Mouse (Mus musculus) heart, embryonic 12.5 days (tissue): ENCODE results near the gene Rchy1. TPM values are rescaled to one million over a fixed set of nuclear protein-coding genes. Genes with fewer than 3 reads are reported as not detected.

Source experiments
- ATAC-seq: fragments of 200-750 bp; cut with Nextera tagmentation; 2 replicates; pipeline ENCODE4 v1.8.0; 2017; ENCODE audit warnings: moderate TSS enrichment, moderate library complexity; ENCODE audit not compliant: insufficient number of reproducible peaks, low FRiP score
- H3K27ac ChIP-seq: fragments of 300-500 bp; sonication (generic); 2 replicates; pipeline ENCODE4 v1.5.1; 2016; ENCODE audit warnings: mild to moderate bottlenecking, moderate library complexity; ENCODE audit not compliant: poor library complexity, severe bottlenecking
- H3K27me3 ChIP-seq: fragments of 300-500 bp; sonication (generic); replicated peaks from 2 replicates; pipeline ENCODE4 v1.6.1; 2016; ENCODE audit warnings: mild to moderate bottlenecking, moderate library complexity
- H3K36me3 ChIP-seq: fragments of 300-500 bp; sonication (generic); 2 replicates; pipeline ENCODE4 v1.6.1; 2016; ENCODE audit warnings: mild to moderate bottlenecking, moderate library complexity
- H3K4me1 ChIP-seq: fragments of 300-500 bp; sonication (generic); replicated peaks from 2 replicates; pipeline ENCODE4 v1.6.1; 2016; ENCODE audit warnings: mild to moderate bottlenecking
- H3K4me2 ChIP-seq: fragments of 300-500 bp; sonication (generic); 2 replicates; pipeline ENCODE4 v1.6.1; 2016; ENCODE audit warnings: mild to moderate bottlenecking, moderate library complexity
- H3K4me3 ChIP-seq: fragments of 300-500 bp; sonication (generic); 2 replicates; pipeline ENCODE4 v1.5.1; 2016; ENCODE audit warnings: mild to moderate bottlenecking
- H3K9ac ChIP-seq: fragments of 300-500 bp; sonication (generic); 2 replicates; pipeline ENCODE4 v1.6.1; 2016; ENCODE audit warnings: mild to moderate bottlenecking, moderate library complexity
- H3K9me3 ChIP-seq: fragments of 300-500 bp; sonication (generic); replicated peaks from 2 replicates; pipeline ENCODE4 v1.6.1; 2016; ENCODE audit warnings: mild to moderate bottlenecking, moderate library complexity
- WGBS: fragments of 180-500 bp; shearing (Covaris S2); methylation state at CpG from one replicate; pipeline ENCODE4 v1.1.7; 2016; 5-methylcytosine and 5-hydroxymethylcytosine counted together
- polyA plus RNA-seq: library from polyadenylated mRNA; unstranded; fragments of >200 nt; fragmentation: Nextera tagmentation; extraction: Ambion mirVana; gene quantifications from 2 replicates; pipeline ENCODE4 v1.2.1, GENCODE M21; 2016

The Rchy1 gene
- polyA plus RNA-seq, result 53.5 and 59.6 TPM in 2 replicates

- under 1% methylated on average over 65 of the region's 65 CpGs for WGBS
- ATAC-seq, result peak; percentile 97
- peak within 1 kb of the TSS; percentile 73 for H3K4me2 ChIP-seq
- peak within 1 kb of the TSS; percentile 81 for H3K9ac ChIP-seq
- H3K9me3 ChIP-seq, result no peaks in the 10 kb centered on the region
- no peaks in the 10 kb centered on the region for H3K27me3 ChIP-seq
- H3K27ac ChIP-seq, result peak within 1 kb of the TSS; percentile 98
- H3K4me1 ChIP-seq, result peaks cover 18% of the 10 kb centered on the region
- peak within 1 kb of the TSS; percentile 73 for H3K4me3 ChIP-seq
- H3K36me3 ChIP-seq, result peaks cover 1% of the 10 kb centered on the region
Observed at GRCm38 (mm10) chr5:91962639-91963440, at the start of gene Rchy1. Gene Rchy1 (minus strand): TSS chr5:91963068.

DNA sequence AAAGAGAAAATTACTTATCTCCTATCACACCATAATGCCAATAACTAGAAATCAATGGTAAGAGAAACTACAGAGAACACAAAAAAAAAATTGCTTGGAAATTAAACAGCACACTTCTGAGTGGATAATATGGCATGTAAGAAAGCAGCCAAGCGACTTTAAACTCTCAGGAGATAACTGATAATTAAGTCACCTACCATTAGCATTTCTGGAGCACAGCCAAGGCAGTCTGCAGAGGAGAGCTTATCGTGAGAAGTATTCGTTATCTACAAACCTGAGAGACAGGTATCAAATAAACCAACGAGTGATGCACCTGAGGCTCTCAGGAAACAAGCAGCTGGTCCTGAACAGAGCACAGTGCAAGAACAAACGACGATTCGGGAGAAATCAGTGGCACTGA is 48.9 kb upstream of the Rchy1 start:
- Histone ChIP-seq H3K4me2 (no peak overlapping the region), H3K27ac (no peak overlapping the region), H3K9me3 (no peaks in the 10 kb centered on the region), H3K4me3 (no peak overlapping the region), H3K9ac (no peak overlapping the region), H3K36me3 (no peaks in the 10 kb centered on the region), H3K4me1 (no peaks in the 10 kb centered on the region), H3K27me3 (no peaks in the 10 kb centered on the region)
- no peak for ATAC-seq
- WGBS, result 57% methylated on average over 7 of the region's 7 CpGs

DNA sequence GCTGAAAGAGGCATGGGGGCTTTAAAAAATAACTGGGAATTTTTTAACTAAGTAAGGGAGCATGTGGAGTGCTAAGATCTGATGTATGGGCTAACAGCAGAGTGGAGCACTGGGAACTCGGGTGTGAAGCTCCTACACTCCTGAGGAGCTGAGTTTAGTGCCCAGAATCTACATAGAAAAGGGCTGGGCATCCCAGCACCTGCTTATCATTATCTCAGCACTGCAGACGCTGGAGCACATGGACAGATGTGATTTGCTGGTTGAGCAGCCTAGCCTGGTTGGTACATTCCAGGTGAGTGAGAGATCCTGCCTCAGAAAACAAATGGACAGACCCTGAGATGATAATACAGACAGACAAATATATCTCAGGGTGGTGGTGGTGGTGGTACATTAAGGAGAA is 47.0 kb upstream of the Rchy1 start:
- no peaks in the 10 kb centered on the region for H3K27me3 ChIP-seq
- H3K27ac ChIP-seq, result no peak overlapping the region
- no peak overlapping the region for H3K4me3 ChIP-seq
- no peak overlapping the region for H3K9ac ChIP-seq
- no peak for ATAC-seq
- WGBS, result 31% methylated on average over 2 of the region's 2 CpGs
- H3K9me3 ChIP-seq, result no peaks in the 10 kb centered on the region
- no peaks in the 10 kb centered on the region for H3K36me3 ChIP-seq
- H3K4me2 ChIP-seq, result no peak overlapping the region
- no peaks in the 10 kb centered on the region for H3K4me1 ChIP-seq

DNA sequence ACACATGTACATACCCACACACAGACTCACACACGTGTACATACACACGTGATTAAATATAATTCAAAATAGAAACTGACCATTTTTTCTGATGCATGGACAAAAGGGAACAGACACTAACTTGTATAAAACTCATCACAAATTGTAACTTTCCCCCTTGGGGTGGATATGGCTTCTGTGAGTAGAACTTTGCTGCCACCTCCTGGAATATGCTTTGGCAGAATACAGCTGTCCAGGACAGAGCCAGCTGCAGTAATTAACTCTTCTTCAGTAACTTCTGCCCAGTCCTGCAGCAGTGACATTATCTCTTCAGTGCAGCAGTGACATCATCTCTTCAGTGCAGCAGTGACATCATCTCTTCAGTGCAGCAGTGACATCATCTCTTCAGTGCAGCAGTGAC is 40.1 kb upstream of the Rchy1 start:
- Histone ChIP-seq H3K36me3 (no peaks in the 10 kb centered on the region), H3K4me2 (no peak overlapping the region), H3K27ac (no peak overlapping the region), H3K4me1 (no peaks in the 10 kb centered on the region), H3K9ac (no peak overlapping the region), H3K4me3 (no peak overlapping the region), H3K27me3 (no peaks in the 10 kb centered on the region), H3K9me3 (peaks cover 14% of the 10 kb centered on the region)
- no peak for ATAC-seq
- WGBS, result 60% methylated on average over 2 of the region's 2 CpGs

GRCm38 (mm10) chr5:92000770-92001169 is 37.9 kb upstream of the Rchy1 start:
- Histone ChIP-seq H3K9ac (no peak overlapping the region), H3K36me3 (no peaks in the 10 kb centered on the region), H3K27ac (no peak overlapping the region), H3K4me1 (no peaks in the 10 kb centered on the region), H3K27me3 (no peaks in the 10 kb centered on the region), H3K9me3 (peaks cover 14% of the 10 kb centered on the region), H3K4me2 (no peak overlapping the region), H3K4me3 (no peak overlapping the region)
- ATAC-seq, result no peak
- 46% methylated on average over 2 of the region's 2 CpGs for WGBS

DNA sequence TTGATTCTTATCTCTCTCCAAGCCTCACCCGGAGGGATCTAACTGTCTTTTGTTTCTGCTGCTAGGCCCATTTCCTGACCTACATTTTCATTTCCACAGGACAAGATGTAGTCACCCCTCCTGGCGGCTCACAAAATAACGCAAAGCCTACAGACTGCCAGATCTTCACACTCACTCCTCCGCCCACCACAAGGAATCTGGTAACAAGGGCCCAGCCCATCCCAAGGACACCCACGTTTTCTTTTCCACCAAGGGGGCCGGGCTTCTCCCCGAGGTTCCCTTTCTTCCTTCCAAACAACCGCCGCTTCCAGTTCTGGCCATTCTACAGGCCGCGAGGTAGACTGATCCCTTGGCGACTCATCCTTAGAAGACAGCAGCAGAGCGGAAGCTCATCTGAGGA is 31.7 kb upstream of the Rchy1 start:
- no peaks in the 10 kb centered on the region for H3K36me3 ChIP-seq
- H3K4me3 ChIP-seq, result no peak overlapping the region
- no peak overlapping the region for H3K27ac ChIP-seq
- H3K9ac ChIP-seq, result no peak overlapping the region
- H3K4me1 ChIP-seq, result no peaks in the 10 kb centered on the region
- WGBS, result 46% methylated on average over 13 of the region's 13 CpGs
- H3K27me3 ChIP-seq, result no peaks in the 10 kb centered on the region
- H3K4me2 ChIP-seq, result no peak overlapping the region
- peaks cover 13% of the 10 kb centered on the region for H3K9me3 ChIP-seq
- no peak for ATAC-seq

- Histone ChIP-seq H3K4me1 (no peaks in the 10 kb centered on the region), H3K4me3 (no peak overlapping the region), H3K27me3 (no peaks in the 10 kb centered on the region), H3K27ac (no peak overlapping the region), H3K9me3 (no peaks in the 10 kb centered on the region), H3K9ac (no peak overlapping the region), H3K4me2 (no peak overlapping the region), H3K36me3 (no peaks in the 10 kb centered on the region)
- 92% methylated on average over 2 of the region's 2 CpGs for WGBS
- no peak for ATAC-seq
Observed at GRCm38 (mm10) chr5:91993061-91993460, 30.2 kb upstream of the Rchy1 start.

- Histone ChIP-seq H3K4me1 (no peaks in the 10 kb centered on the region), H3K27ac (no peak overlapping the region), H3K4me3 (no peak overlapping the region), H3K4me2 (no peak overlapping the region), H3K9ac (no peak overlapping the region), H3K9me3 (no peaks in the 10 kb centered on the region), H3K36me3 (no peaks in the 10 kb centered on the region), H3K27me3 (no peaks in the 10 kb centered on the region)
- WGBS, result 76% methylated on average over 6 of the region's 6 CpGs
- ATAC-seq, result no peak
Observed at GRCm38 (mm10) chr5:91991191-91991937, 28.5 kb upstream of the Rchy1 start.

DNA sequence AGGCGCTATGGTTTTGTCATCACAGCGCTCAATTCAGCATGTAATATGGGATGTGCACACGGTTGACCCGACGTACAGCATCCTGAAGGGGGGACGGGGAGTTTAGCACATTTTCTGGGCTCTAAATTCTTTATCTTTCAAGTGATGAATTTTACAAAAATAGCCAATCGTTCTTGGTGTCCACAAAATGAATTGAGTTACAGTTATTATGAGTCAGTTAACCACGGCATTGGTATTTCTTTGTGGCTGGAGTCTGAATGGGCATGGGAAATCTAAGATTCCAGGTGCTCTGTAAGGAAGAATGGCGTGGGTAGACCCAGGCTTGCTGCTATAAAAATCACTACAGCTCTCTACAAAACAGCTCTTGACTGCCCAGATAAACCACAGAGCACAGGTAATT is 26.4 kb upstream of the Rchy1 start:
- Histone ChIP-seq H3K4me1 (no peaks in the 10 kb centered on the region), H3K36me3 (no peaks in the 10 kb centered on the region), H3K4me2 (no peak overlapping the region), H3K27ac (no peak overlapping the region), H3K9me3 (no peaks in the 10 kb centered on the region), H3K9ac (no peak overlapping the region), H3K27me3 (no peaks in the 10 kb centered on the region), H3K4me3 (no peak overlapping the region)
- no peak for ATAC-seq
- WGBS, result 81% methylated on average over 9 of the region's 9 CpGs

DNA sequence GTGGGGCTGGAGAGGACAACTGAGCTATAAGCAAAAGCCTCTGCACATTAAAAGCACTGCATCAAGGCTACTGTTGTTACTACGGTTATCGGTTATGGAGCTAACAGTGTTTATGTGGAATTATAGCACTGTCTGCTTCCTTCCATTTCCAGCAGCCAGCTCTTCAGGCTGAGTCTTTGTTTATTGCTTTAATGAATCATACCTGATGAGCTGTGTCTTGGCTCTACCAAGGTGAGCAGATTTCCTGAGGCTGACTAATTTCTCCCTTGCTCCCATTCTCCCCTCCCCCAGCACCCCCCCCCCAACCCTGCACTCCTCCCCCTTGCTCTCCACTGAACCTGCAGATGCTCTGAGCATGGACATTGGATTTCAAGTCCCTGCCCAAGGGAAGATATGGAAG is 24.9 kb upstream of the Rchy1 start:
- no peaks in the 10 kb centered on the region for H3K27me3 ChIP-seq
- H3K4me3 ChIP-seq, result no peak overlapping the region
- H3K4me1 ChIP-seq, result no peaks in the 10 kb centered on the region
- no peaks in the 10 kb centered on the region for H3K36me3 ChIP-seq
- no peak overlapping the region for H3K27ac ChIP-seq
- no peaks in the 10 kb centered on the region for H3K9me3 ChIP-seq
- 81% methylated on average over 2 of the region's 2 CpGs for WGBS
- H3K9ac ChIP-seq, result no peak overlapping the region
- H3K4me2 ChIP-seq, result no peak overlapping the region
- no peak for ATAC-seq

GRCm38 (mm10) chr5:91987236-91987635 is 24.4 kb upstream of the Rchy1 start, which contains the start of gene Odaph:
Gene Odaph (plus strand): TSS chr5:91987475.
- Histone ChIP-seq H3K36me3 (no peaks in the 10 kb centered on the region), H3K9ac (no peak within 1 kb of the TSS), H3K27ac (no peak within 1 kb of the TSS), H3K27me3 (no peaks in the 10 kb centered on the region), H3K4me2 (no peak within 1 kb of the TSS), H3K4me1 (no peaks in the 10 kb centered on the region), H3K9me3 (no peaks in the 10 kb centered on the region), H3K4me3 (no peak within 1 kb of the TSS)
- ATAC-seq, result no peak
- 81% methylated on average over 4 of the region's 4 CpGs for WGBS
